Mouse (Mus musculus): Measurements from ENCODE around the gene Sos2. TPM values are rescaled to one million over a fixed set of nuclear protein-coding genes. Genes with fewer than 3 reads are reported as not detected.

Gene Sos2
- total and polyA plus RNA-seq, 2 experiments from 2014 or later = 7.6 to 27.3 TPM

DNA sequence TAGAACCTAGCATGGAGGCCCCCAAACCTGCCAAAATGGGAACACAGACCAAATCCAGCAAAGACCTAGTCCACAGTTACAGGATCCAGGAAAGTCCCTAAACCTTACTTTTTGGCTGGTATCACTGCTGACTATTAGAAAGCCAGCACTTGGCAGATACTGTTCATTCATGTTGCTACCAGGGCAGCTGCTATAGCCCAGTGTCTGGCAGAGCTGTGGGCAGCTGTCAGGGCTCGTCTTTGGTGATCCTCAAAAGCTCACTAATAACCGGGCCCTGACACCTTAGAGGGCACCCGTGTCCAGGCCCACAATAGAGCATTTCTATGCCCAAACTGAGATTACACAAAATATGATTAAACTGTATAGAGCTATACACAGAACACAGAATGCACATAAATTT lies 41.2 kb upstream of the Sos2 start:
- 66% methylated on average over 3 of the region's 3 CpGs for WGBS
- Histone ChIP-seq H3K4me1 (ENCODE audit: insufficient read depth, low read length) (0 out of 2 replicates have a peak, but pooled peaks cover 5% of the 10 kb centered on the region), H3K27ac (no peak overlapping the region), H3K9me3 (ENCODE audit: low read length) (0 out of 2 replicates have a peak, but pooled peaks cover 2% of the 10 kb centered on the region), H3K4me2 (ENCODE audit: low read depth, low read length) (no peak overlapping the region), H3K36me3 (ENCODE audit: insufficient read depth, low read length) (no peaks in the 10 kb centered on the region), H3K9ac (replicated peaks; ENCODE audit: low read length) (no peak overlapping the region), H3K27me3 (ENCODE audit: insufficient read depth, low read length) (no peaks in the 10 kb centered on the region), H3K4me3 (ENCODE audit: low read length) (no peak overlapping the region)
- DNase-seq (ENCODE audit: low spot score) = no peak
- no peak for TF ChIP-seq CTCF (IDR thresholded peaks at IDR 0.05; ENCODE audit: low read depth)
- no peak for ATAC-seq

DNA sequence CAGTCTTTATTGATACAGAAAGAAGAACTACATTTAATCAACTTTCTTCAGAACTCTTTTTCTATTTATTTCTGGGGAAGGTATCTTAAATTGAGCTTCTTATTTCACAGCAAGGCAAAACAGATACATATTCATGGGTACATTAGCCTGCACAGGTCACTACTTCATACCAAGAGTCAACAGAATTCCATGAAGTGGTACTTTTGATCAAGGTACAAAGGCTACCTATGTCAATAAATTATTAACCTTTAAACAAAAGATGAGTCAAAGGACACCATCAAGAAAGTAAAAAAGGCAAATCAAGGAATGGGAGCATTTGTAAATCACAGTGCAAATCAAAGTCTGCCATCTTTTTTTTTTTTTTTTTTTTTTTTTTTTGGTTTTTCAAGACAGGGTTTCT lies 32.0 kb upstream of the Sos2 start:
- Histone ChIP-seq H3K4me1 (ENCODE audit: insufficient read depth, low read length) (no peaks in the 10 kb centered on the region), H3K36me3 (ENCODE audit: insufficient read depth, low read length) (no peaks in the 10 kb centered on the region), H3K27ac (no peak overlapping the region), H3K4me2 (ENCODE audit: low read depth, low read length) (no peak overlapping the region), H3K9ac (replicated peaks; ENCODE audit: low read length) (no peak overlapping the region), H3K4me3 (ENCODE audit: low read length) (no peak overlapping the region), H3K27me3 (ENCODE audit: insufficient read depth, low read length) (no peaks in the 10 kb centered on the region), H3K9me3 (ENCODE audit: low read length) (no peaks in the 10 kb centered on the region)
- ATAC-seq = no peak
- DNase-seq (ENCODE audit: low spot score) = no peak
- no peak for TF ChIP-seq CTCF (IDR thresholded peaks at IDR 0.05; ENCODE audit: low read depth)

DNA sequence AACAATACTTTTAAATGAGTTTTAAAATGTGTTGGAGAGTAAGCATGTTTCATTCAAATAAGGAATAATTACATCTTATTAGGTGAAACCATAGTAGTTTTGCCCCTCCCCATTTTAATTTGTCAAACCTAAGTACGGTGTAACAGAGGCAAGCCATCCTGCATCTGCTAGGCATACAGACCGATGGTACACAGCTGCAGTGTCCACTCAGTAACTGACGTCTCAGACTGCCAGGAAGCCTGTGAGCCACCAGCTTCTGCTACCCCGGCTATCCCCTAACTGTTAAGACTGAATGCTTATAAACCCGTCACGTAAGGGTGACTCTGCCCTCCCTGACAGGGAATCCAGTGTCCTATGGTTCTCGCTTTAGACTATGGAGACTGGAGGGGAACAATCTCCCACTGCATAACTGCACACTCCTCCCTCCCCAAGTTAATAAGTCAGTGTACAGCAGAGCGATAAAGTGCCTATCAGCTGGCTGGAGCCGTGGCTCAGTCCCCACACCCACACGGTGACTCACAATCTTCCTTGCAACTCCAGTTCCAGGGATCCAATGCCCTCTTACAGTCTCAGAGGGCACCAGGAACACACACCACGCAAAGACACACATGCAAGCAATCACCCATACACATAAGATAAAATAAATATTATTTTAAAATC lies 23.3 kb upstream of the Sos2 start:
- no peak for DNase-seq (ENCODE audit: low spot score)
- H3K9me3 ChIP-seq (ENCODE audit: low read length) = no peaks in the 10 kb centered on the region
- H3K27me3 ChIP-seq (ENCODE audit: insufficient read depth, low read length) = no peaks in the 10 kb centered on the region
- H3K9ac ChIP-seq (replicated peaks; ENCODE audit: low read length) = no peak overlapping the region
- H3K4me2 ChIP-seq (ENCODE audit: low read depth, low read length) = no peak overlapping the region
- TF ChIP-seq CTCF (IDR thresholded peaks at IDR 0.05; ENCODE audit: low read depth) = no peak
- no peak overlapping the region for H3K4me3 ChIP-seq (ENCODE audit: low read length)
- WGBS = 89% methylated on average over 11 of the region's 11 CpGs
- no peak for ATAC-seq
- H3K4me1 ChIP-seq (ENCODE audit: insufficient read depth, low read length) = no peaks in the 10 kb centered on the region
- H3K36me3 ChIP-seq (ENCODE audit: insufficient read depth, low read length) = no peaks in the 10 kb centered on the region; the same call in 1 of the 2 replicates
- no peak overlapping the region for H3K27ac ChIP-seq

DNA sequence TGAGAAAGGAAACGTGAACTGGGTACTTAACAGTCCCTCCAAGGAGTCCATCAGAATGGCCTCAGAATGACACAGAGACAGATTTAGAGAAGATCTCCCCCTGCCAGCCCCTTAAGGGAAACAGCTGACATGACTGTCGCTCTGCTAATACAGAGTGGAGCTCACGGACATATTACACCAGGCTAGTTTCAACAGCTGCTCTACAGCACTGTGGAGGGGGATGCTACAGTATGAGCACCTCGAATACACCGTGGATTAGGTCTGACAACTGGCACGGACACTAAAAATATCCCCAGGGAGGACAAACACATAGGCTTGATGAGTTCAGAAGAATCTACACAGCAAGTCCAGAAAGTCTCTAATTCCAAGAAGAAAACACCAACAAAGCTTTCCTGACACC lies 16.7 kb upstream of the Sos2 start:
- Histone ChIP-seq H3K36me3 (ENCODE audit: insufficient read depth, low read length) (no peaks in the 10 kb centered on the region), H3K27ac (no peak overlapping the region), H3K9me3 (ENCODE audit: low read length) (no peaks in the 10 kb centered on the region), H3K9ac (replicated peaks; ENCODE audit: low read length) (no peak overlapping the region), H3K27me3 (ENCODE audit: insufficient read depth, low read length) (no peaks in the 10 kb centered on the region), H3K4me2 (ENCODE audit: low read depth, low read length) (no peak overlapping the region), H3K4me3 (ENCODE audit: low read length) (no peak overlapping the region), H3K4me1 (ENCODE audit: insufficient read depth, low read length) (no peaks in the 10 kb centered on the region)
- TF ChIP-seq CTCF (IDR thresholded peaks at IDR 0.05; ENCODE audit: low read depth) = no peak
- ATAC-seq = no peak
- DNase-seq (ENCODE audit: low spot score) = no peak
- WGBS = 86% methylated on average over 6 of the region's 6 CpGs

DNA sequence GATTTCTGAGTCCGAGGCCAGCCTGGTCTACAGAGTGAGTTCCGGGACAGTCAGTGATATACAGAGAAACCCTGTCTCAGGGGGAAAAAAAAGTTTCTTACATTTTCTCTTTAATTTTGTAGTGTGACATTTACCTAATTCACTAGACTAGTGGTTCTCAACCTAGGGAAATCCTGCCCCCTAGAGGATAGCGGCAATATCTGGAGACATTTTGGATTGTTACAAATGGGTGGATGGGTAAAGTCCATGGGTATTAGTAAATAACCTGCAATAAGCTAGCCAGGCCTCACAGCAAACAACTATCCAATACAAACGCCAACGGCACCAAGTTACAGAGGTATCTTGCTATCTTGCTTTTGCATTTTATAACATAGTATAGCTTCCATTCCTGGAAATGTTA lies 15.1 kb upstream of the Sos2 start:
- ATAC-seq = no peak
- Histone ChIP-seq H3K4me1 (ENCODE audit: insufficient read depth, low read length) (no peaks in the 10 kb centered on the region), H3K36me3 (ENCODE audit: insufficient read depth, low read length) (no peaks in the 10 kb centered on the region), H3K4me3 (ENCODE audit: low read length) (no peak overlapping the region), H3K27ac (no peak overlapping the region), H3K27me3 (ENCODE audit: insufficient read depth, low read length) (no peaks in the 10 kb centered on the region), H3K9me3 (ENCODE audit: low read length) (no peaks in the 10 kb centered on the region), H3K4me2 (ENCODE audit: low read depth, low read length) (no peak overlapping the region), H3K9ac (replicated peaks; ENCODE audit: low read length) (no peak overlapping the region)
- 78% methylated on average over 5 of the region's 5 CpGs for WGBS
- TF ChIP-seq CTCF (IDR thresholded peaks at IDR 0.05; ENCODE audit: low read depth) = peak; percentile 62
- peak; percentile 73 for DNase-seq (ENCODE audit: low spot score)

DNA sequence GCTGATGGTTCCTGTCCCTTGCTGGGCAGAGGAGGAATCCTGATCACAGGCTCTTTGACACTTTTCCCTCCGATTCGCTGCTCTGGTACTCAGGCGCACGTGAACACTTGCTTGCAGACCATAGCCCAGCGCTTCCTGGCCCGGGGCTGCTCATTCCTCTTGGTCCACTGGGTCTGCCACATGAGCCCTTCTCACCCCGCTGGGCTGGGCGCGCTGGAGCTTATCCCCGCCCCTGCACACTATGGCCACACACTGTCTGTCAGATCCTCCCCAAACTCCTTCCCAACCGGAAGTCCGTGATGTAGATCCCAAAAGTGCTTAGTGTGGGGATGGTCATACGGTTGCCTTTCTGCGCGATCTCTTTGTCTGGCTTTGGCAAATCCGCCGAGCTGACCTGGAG lies 11.8 kb upstream of the Sos2 start:
- H3K4me2 ChIP-seq (ENCODE audit: low read depth, low read length) = no peak overlapping the region
- H3K4me1 ChIP-seq (ENCODE audit: insufficient read depth, low read length) = no peaks in the 10 kb centered on the region
- H3K27ac ChIP-seq = no peak overlapping the region
- TF ChIP-seq CTCF (IDR thresholded peaks at IDR 0.05; ENCODE audit: low read depth) = no peak
- no peak for DNase-seq (ENCODE audit: low spot score)
- no peaks in the 10 kb centered on the region for H3K9me3 ChIP-seq (ENCODE audit: low read length)
- no peak overlapping the region for H3K4me3 ChIP-seq (ENCODE audit: low read length)
- 84% methylated on average over 17 of the region's 17 CpGs for WGBS
- H3K27me3 ChIP-seq (ENCODE audit: insufficient read depth, low read length) = no peaks in the 10 kb centered on the region
- no peaks in the 10 kb centered on the region for H3K36me3 ChIP-seq (ENCODE audit: insufficient read depth, low read length)
- no peak overlapping the region for H3K9ac ChIP-seq (replicated peaks; ENCODE audit: low read length)
- ATAC-seq = no peak

DNA sequence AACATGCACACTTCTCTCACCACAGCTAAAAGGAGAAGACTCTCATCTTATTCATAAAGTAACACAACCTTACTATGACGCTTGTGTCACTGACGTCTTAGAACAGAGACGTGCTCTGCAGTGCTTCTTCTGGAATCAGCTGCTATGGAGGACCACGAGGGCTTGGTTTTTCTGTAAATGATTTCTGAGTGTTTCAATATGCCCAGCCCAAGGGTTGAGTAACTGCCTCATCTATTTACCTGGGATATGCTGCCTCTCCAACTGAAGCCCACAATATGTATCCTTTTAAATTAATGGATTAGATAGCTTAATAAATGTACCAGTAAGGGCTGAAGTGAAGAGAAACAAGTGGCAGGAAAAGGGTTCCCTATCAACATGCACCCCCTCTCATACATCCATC lies 9.1 kb upstream of the Sos2 start:
- H3K4me1 ChIP-seq (ENCODE audit: insufficient read depth, low read length) = no peaks in the 10 kb centered on the region
- no peaks in the 10 kb centered on the region for H3K36me3 ChIP-seq (ENCODE audit: insufficient read depth, low read length)
- H3K9me3 ChIP-seq (ENCODE audit: low read length) = no peaks in the 10 kb centered on the region
- DNase-seq (ENCODE audit: low spot score) = no peak
- no peaks in the 10 kb centered on the region for H3K27me3 ChIP-seq (ENCODE audit: insufficient read depth, low read length)
- no peak for TF ChIP-seq CTCF (IDR thresholded peaks at IDR 0.05; ENCODE audit: low read depth)
- 96% methylated on average over 4 of the region's 4 CpGs for WGBS
- no peak overlapping the region for H3K4me3 ChIP-seq (ENCODE audit: low read length)
- no peak overlapping the region for H3K4me2 ChIP-seq (ENCODE audit: low read depth, low read length)
- no peak overlapping the region for H3K27ac ChIP-seq
- H3K9ac ChIP-seq (replicated peaks; ENCODE audit: low read length) = no peak overlapping the region
- no peak for ATAC-seq

Data from hindbrain, postnatal 0 days (tissue).